Mouse (Mus musculus) forelimb bud, embryonic 11.5 days (tissue): Measurements from ENCODE around the gene Olfr356.

Source experiments
- DNase-seq: peaks from one replicate; pipeline ENCODE4 v3.0.0-alpha.2; 2012; ENCODE audit warnings: low read depth, low spot score

Gene Olfr356

GRCm38 (mm10) chr2:36936821-36937220 is at the start of gene Olfr356:
TSS of gene Olfr356 (plus strand) at chr2:36937121.
- DNase-seq: no peak

DNA sequence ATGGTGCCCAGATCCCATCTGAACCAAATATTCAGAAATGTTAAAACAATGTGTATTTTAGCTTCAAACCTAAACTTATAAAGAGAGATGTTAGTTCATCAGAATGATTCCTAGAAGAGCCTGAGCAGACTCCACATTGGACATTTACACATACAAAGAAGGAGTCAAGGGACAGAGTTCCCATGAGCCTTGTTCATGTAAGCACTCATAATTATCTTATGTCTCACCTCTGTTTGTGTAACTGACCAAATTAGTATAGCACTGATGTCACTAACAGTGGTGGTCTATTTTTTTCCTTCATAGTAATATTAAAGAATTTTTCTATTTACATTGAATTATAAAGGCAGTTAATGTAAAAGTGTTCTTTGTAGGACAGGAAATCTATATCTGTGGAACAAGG is 44.1 kb upstream of the Olfr356 start, which contains the start of gene Olfr353:
Olfr353 (minus strand) TSS at position 101 of the 400 bp plus-strand sequence.
- DNase-seq: no peak

- DNase-seq: no peak
These were observed 39.8 kb upstream of the Olfr356 start for GRCm38 (mm10) chr2:36897114-36897513.

DNA sequence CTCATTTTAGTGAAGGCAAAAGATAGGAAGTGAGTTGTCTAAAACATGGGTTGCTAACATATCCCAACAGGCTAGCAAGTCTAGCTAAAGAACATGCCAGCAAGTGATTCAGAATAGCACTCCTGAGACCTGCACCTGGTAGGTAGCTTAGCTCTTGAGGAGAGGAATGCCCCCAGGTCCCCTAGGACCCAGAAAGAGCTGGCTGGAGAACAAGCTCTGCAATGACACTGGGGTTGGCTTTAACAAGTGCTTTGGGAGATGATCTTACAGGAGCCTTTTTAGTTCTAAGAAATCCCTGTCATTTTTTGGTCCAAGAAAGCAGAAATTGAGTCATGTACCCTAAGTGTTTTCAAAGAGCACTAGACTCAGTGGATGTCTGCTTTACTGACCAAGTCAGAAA is 31.5 kb upstream of the Olfr356 start, which contains the start of gene Olfr354:
Olfr354 (plus strand) TSS at position 301 of the 400 bp plus-strand sequence.
- no peak for DNase-seq

DNA sequence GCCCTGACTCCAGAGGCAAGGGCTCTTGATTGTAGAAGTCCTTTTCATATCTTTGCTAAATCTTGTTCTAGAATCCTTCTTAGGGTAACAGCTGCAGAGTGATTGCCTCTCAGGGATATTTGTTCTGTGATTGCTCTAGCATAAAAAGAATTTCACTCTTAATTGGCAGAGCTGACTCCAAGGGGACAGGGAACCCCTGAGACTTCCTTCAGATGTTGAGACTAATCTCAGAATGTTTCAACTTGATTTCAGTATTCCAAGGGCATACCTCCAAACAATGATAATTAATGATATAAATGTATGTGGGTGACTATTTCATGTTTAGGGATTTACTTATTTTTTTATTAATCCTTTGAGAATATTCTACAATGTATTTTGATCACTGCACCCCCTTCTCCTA is 8.1 kb upstream of the Olfr356 start, which contains the start of gene Olfr355:
Olfr355 (minus strand) TSS at position 101 of the 400 bp plus-strand sequence.
- DNase-seq: no peak
